Mouse (Mus musculus): ENCODE data around the gene Frs3.

Gene Frs3

DNA sequence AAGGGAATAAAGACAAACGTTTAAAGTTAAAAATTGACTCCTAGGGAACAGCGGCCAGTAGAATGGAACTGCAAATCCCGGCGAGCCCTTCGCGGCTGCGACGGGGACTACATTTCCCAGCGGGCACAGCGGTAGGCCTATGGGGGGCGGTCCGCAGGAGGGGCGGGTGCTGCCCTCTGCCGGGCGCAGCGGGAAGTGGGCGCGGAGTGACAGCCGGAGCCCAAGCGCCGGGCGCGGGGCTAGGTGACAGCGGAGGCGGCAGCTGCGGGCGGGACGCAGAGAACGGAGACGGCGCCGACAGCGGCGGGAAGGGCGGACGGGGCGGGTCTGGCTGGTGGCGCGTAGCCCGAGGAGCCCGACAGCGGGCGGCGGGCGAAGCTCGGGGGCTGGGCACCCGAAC lies 48.0 kb downstream of the Frs3 start, which contains the start of gene Tfeb:
TSS of gene Tfeb (plus strand) at position 175 of the 400 bp plus-strand sequence.
- DNase-seq = peak; percentile 96 to 99

DNA sequence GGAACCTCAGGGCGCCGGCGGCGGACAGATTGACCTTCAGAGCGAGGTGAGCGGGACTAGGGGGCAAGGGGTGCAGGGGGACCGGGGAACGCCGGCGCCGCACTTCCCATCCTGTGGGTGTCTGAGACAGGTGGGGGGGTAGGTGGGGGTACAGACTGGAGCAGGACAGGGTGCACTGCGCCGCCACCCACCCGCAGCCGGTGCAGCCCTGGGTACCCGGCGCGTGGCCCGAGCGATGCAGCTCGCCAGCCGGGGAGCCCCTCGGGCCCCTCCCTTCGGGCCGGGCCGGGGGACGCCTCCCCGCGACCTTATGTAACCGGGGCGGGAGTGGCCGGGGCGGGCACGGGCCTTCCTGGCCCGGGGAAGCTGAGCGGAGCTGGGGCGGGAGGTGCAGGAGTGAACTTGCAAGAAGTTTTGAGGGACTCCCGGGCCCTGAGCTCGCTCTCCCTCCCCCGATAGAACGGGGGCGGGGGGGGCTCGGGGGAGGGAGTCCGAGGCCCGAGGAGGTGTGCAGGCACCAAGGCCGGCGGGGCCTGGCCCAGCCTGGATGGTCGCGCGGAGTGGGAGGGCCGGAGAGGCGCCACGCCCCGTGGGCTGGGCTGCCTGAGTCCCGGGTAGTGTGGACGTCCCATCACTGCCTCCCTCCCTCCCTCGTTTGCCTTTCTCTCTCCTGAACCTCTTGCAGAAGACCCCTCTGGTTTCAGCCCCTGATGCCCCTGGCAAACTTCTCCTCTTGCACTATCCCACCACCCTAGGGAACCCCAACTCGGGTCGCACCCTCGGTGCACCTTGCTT lies 48.6 kb downstream of the Frs3 start:
- peak; percentile 95 for DNase-seq

DNA sequence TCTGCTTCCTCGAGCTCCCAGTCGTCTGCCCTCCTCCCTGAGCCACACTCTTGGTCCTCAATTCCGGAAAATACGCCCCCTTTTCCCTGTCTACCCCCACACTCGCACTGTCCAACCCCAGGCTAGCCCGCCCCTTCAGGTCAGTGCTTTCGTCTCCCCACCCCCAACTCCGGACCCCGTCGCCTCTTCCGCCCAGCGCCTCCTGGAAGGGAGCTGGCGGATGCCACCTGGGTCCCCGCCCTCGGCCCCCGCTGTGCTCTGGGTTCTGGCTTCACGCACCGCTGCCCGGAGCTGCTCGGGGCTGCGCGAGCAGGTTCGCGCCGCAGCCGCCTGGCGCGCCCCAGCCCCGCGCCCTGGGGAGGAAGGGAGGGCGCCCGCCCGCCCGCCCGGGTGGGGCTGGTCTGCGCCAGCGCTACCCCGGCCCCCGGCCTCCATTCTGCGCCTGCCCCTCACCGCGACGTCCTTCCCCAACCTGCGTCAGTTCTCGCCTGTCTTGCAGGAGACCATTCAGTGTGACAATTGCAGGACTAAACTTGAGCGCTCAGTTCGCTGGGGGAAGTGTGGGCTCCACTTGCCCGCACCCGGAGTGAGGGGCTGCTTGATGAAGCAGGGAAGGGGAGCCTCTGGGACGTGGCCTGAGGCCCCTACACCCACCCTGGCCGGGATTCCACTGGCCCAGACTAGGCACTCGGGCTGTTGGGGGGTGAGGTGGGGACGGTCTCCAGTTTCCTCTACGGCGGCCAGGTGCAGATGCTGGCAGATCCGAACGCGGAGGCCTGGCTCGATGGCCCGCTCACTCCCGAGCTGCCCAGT lies 49.4 kb downstream of the Frs3 start:
- peak; percentile 81 to 89 for DNase-seq

GRCm38 (mm10) chr17:47738879-47739798 lies 50.3 kb downstream of the Frs3 start:
- DNase-seq = peak; percentile 55 to 59

DNA sequence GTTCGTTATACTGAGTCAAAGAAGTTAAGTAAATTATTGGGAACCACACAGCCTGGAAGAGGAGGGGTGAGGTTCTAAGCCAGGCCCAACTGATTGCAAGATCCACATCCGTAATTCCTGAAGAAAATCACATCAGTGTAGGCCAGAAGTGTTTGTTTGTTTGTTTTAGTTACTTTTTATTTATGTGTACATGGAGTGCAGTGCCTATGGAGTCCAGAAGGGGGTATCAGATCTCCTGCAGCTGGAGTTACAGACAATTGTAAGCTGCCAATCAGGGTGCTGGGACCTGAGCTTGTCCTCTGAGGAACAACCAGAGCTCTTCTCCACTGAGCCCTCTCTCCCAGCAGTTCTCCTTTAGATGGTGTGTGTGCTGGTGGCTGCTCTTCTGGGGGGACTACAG lies 51.4 kb downstream of the Frs3 start:
- DNase-seq = no peak

DNA sequence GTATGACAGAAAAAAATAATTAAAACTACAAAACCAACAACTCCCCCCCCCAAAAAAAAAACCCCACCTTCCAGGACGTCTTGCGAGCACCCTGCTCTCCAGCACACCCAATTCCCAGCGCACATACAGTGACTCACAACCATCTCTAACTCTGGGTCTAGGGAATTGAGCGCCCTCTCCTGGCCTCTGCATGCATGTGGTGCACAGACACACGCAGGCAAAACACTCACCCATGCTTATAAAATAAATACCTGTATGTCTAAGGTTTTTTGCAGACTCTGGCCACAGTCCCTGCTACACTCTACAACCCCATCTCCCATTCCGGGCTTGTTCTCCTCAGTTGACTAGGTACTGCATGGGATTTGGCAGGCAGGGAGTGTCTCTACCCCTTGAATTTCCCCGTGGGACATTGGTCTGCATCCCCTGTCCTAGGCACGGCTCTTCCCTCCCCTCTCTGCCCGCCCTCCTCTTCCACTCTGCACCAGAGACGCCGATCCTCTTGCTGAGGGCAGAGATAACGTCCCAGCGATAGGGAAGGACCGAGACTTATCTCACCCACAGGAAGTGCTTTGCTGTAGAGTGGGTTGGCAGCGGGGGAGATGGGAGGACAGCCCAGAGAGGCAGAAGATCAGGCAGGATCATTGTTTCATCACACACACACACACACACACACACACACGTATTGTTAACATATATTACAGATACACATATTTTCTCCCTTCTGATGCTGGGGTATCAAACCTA lies 54.3 kb downstream of the Frs3 start:
- peak in 1 of 2 experiments; percentile 52 for DNase-seq

- no peak for DNase-seq
These were observed 55.3 kb downstream of the Frs3 start for GRCm38 (mm10) chr17:47744086-47744485.

- peak in 1 of 2 experiments; percentile 54 for DNase-seq
These were observed 56.0 kb downstream of the Frs3 start for GRCm38 (mm10) chr17:47744746-47745368.

DNA sequence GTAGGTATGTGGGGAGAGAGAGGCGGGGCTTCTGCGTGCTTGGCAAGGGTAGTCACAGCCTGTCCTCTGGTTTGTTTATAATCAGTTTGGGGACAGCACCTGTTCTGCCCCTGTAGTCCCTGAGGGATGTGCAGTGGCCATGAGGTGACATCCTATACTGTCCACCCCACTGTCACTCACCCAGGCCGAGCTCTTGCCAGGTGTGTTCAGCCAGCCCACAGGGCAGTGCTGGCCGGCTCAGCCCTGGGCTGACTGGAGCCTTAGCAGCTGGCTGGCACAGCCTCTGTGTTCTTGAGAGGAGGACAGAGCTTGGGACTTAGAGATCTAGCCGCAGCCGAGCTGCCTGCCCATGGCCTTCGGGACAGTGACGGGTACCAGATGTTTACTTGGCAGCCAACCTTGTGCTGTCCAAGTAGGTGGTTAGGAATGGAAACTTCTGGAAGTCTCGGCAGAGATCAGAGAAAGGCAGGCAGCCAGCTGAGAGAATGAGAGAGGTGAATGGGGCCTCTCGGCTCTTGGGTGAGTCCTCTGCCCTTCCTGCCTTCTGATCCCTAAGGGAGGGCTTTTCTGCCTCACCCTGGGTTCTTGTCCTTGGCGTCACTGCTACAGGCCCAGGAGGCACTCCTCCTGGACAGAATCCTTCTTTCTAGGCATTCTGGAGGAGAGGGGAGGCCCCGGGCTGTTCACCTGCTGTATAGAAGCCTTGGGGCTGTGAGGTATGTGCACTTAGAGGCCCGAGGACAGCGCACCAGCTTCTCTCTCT lies 60.1 kb downstream of the Frs3 start:
- DNase-seq = peak; percentile 45 to 49

GRCm38 (mm10) chr17:47749626-47750025 lies 60.8 kb downstream of the Frs3 start:
- DNase-seq = no peak

GRCm38 (mm10) chr17:47750101-47750500 lies 61.3 kb downstream of the Frs3 start:
- no peak for DNase-seq

- no peak for DNase-seq
These were observed 63.0 kb downstream of the Frs3 start for GRCm38 (mm10) chr17:47751811-47752210.

GRCm38 (mm10) chr17:47753130-47753775 lies 64.4 kb downstream of the Frs3 start:
- DNase-seq = no peak
